8 mouse cellular contexts compared by ENCODE assay signal in the genomic region with DNA sequence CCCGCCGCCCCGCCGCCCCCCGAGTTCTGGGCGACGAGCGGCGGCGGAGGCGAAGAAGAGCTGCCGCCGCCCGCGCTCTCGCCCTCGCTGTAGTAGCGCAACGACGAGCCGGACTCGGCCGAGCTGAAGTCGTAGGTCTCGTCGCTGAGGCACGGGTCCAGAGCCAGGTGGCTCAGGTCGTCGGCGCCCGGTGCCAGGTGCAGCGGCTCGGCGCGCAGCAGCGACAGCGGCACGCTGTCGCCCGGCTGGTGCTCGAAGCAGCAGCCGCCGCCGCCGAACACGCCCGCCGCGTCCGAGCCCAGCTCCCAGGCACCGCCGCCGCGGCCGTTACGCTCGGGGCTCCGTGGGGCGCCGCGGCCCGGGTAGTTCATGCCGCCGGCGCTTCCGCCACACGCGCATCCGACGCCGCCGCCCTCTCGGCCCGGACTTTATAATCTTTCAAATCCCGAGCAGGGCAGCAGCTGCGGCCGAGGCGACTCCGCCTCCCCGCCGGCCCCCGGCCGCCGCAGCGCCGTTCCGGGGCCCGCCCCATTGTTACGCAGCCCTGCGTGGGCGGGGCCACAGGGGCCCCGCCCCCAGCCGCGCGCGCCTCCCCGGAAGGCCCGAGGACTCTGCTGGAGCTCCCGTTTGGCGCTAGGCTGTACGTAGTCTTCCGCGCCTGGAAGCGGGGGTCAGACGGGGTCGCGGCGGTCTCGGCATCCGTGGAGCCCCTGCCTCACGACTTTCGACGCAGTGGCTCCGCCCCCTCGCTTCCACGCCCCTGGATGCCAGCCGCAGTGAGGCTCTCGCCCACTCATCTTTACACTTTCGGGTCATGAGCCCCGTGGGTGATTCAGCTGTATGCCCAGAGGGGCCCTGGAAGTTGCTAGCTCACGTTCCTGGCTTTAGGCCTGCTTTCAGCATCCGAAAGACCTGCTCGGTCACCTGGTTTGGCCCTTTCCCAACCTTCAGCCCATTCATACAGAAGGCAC. TPM values are rescaled to one million over a fixed set of nuclear protein-coding genes. Genes with fewer than 3 reads are reported as not detected.
A peak's percentile ranks its signal among the peaks of the same experiment; 100 is the strongest.
DNase-seq lines count a peak whose midpoint lies in the region; ATAC-seq and TF ChIP-seq lines count a peak whose summit lies in the region.

A gene (minus strand): TSS at position 503 of the 971 bp plus-strand sequence.

- H3K4me1 ChIP-seq in heart, embryonic 11.5 days (ENCODE audit: control insufficient read depth, insufficient read depth, low read length), result peaks cover 16% of the 10 kb centered on the region
- peaks cover 16% of the 10 kb centered on the region for H3K4me1 ChIP-seq in kidney, embryonic 16.5 days (ENCODE audit: insufficient read depth, low read length)
- peaks cover 22% of the 10 kb centered on the region for H3K4me1 ChIP-seq in liver, adult 2 months (ENCODE audit: control insufficient read depth, insufficient read depth, low read length)

- H3ac ChIP-seq in myocyte (ENCODE audit: control insufficient read depth, insufficient read length), result peak within 1 kb of the TSS; percentile 80

- H3K27ac ChIP-seq in heart, embryonic 11.5 days (ENCODE audit: low read depth, low read length), result peak within 1 kb of the TSS; percentile 95
- peak within 1 kb of the TSS; percentile 93 for H3K27ac ChIP-seq in kidney, embryonic 16.5 days (ENCODE audit: low read length)
- H3K27ac ChIP-seq in liver, adult 2 months (replicated peaks; ENCODE audit: insufficient read depth, low read depth, low read length), result peak within 1 kb of the TSS; percentile 91

- H3K79me2 ChIP-seq in liver, adult 2 months (ENCODE audit: control insufficient read depth, insufficient read depth, low read length), result peaks cover 18% of the 10 kb centered on the region
- H3K79me2 ChIP-seq in myocyte (ENCODE audit: control insufficient read depth, insufficient read depth), result peaks cover 10% of the 10 kb centered on the region

- H3K4me3 ChIP-seq in heart, embryonic 11.5 days (ENCODE audit: low read depth, low read length), result peak within 1 kb of the TSS; percentile 81
- peak within 1 kb of the TSS; percentile 85 for H3K4me3 ChIP-seq in kidney, embryonic 16.5 days (ENCODE audit: low read length)
- peak within 1 kb of the TSS; percentile 97 for H3K4me3 ChIP-seq in liver, adult 2 months (ENCODE audit: insufficient read depth, low read depth, low read length)
- peak within 1 kb of the TSS; percentile 45 for H3K4me3 ChIP-seq in myocyte

- no peaks in the 10 kb centered on the region for H3K27me3 ChIP-seq in heart, embryonic 11.5 days (ENCODE audit: control insufficient read depth, insufficient read depth, low read length)
- no peaks in the 10 kb centered on the region for H3K27me3 ChIP-seq in kidney, embryonic 16.5 days (ENCODE audit: insufficient read depth, low read length)
- H3K27me3 ChIP-seq in liver, adult 2 months (ENCODE audit: control insufficient read depth, insufficient read depth, low read length), result no peaks in the 10 kb centered on the region
- H3K27me3 ChIP-seq in myocyte (ENCODE audit: control insufficient read depth, insufficient read depth, insufficient read length), result no peaks in the 10 kb centered on the region
- no peaks in the 10 kb centered on the region for H3K27me3 ChIP-seq in splenic B cell, adult 2 months (ENCODE audit: control insufficient read depth, insufficient read depth, low read length, poor library complexity, severe bottlenecking)

- peak; percentile 85 to 88 for DNase-seq in B cell, adult 2 months
- peak; percentile 94 for DNase-seq in brain, adult 2 months (ENCODE audit: low read depth, low spot score)
- DNase-seq in liver, adult 2 months (ENCODE audit: extremely low read depth, low read depth, low spot score), result peak; percentile 60
- peak; percentile 92 for DNase-seq in splenic B cell, adult 2 months (ENCODE audit: low read depth, low spot score)

- TF ChIP-seq POLR2A in liver, adult 2 months (IDR thresholded peaks at IDR 0.05; ENCODE audit: extremely low read depth, insufficient read depth, low read length), result peak; percentile 77
- peak; percentile 91 for TF ChIP-seq POLR2A in myocyte (IDR thresholded peaks at IDR 0.05; ENCODE audit: insufficient read length, low read depth)

- H3K36me3 ChIP-seq in heart, embryonic 11.5 days (ENCODE audit: control insufficient read depth, insufficient read depth, low read length), result no peaks in the 10 kb centered on the region
- H3K36me3 ChIP-seq in kidney, embryonic 16.5 days (ENCODE audit: insufficient read depth, low read length), result no peaks in the 10 kb centered on the region
- H3K36me3 ChIP-seq in liver, adult 2 months (ENCODE audit: control insufficient read depth, insufficient read depth, low read length), result no peaks in the 10 kb centered on the region
- H3K36me3 ChIP-seq in myocyte (ENCODE audit: control insufficient read depth, insufficient read depth), result no peaks in the 10 kb centered on the region
- no peaks in the 10 kb centered on the region for H3K36me3 ChIP-seq in splenic B cell, adult 2 months (ENCODE audit: control insufficient read depth, insufficient read depth, low read length, poor library complexity, severe bottlenecking)

- peak within 1 kb of the TSS; percentile 87 for H3K4me2 ChIP-seq in heart, embryonic 11.5 days
- H3K4me2 ChIP-seq in kidney, embryonic 16.5 days (replicated peaks; ENCODE audit: low read depth, low read length), result peak within 1 kb of the TSS; percentile 81
- peak within 1 kb of the TSS; percentile 94 for H3K4me2 ChIP-seq in myocyte (ENCODE audit: low read depth)

- no peak for TF ChIP-seq CTCF in liver, adult 2 months (IDR thresholded peaks at IDR 0.05; ENCODE audit: low read depth, low read length)

- ATAC-seq in erythroblast, adult 5-6 weeks (replicated peaks; ENCODE audit: low FRiP score, poor library complexity, severe bottlenecking), result peak; percentile 73
- ATAC-seq in heart, embryonic 11.5 days (replicated peaks; ENCODE audit: insufficient number of reproducible peaks, low FRiP score, low TSS enrichment), result peak; percentile 93
- peak; percentile 97 for ATAC-seq in kidney, embryonic 16.5 days (ENCODE audit: low FRiP score, low TSS enrichment)

- peak within 1 kb of the TSS; percentile 91 for H3K9ac ChIP-seq in heart, embryonic 11.5 days (ENCODE audit: low read depth, low read length)
- peak within 1 kb of the TSS; percentile 90 for H3K9ac ChIP-seq in kidney, embryonic 16.5 days (replicated peaks; ENCODE audit: low read length)
- H3K9ac ChIP-seq in liver, adult 2 months (ENCODE audit: low read depth, low read length), result peak within 1 kb of the TSS; percentile 97

- no peaks in the 10 kb centered on the region for H3K9me3 ChIP-seq in heart, embryonic 11.5 days (replicated peaks; ENCODE audit: control insufficient read depth, low read length)
- no peaks in the 10 kb centered on the region for H3K9me3 ChIP-seq in kidney, embryonic 16.5 days (ENCODE audit: low read length)

- WGBS in heart, embryonic 11.5 days (ENCODE audit: insufficient replicate concordance), result under 1% methylated on average over 111 of the region's 123 CpGs
- WGBS in kidney, embryonic 16.5 days, result under 1% methylated on average over 101 of the region's 123 CpGs
- WGBS in liver, adult 2 months, result under 1% methylated on average over 105 of the region's 123 CpGs

TF ChIP-seq in myocyte, 11 proteins besides CTCF, POLR2A, EP300 and RAD21:
- TF ChIP-seq MYOD1 (IDR thresholded peaks at IDR 0.05; ENCODE audit: control insufficient read depth in 1 of 3, insufficient read length in 2 of 3, low read depth in 2 of 3), result peak in 2 of 3 experiments; percentile 37 to 47
- TF ChIP-seq REST (IDR thresholded peaks at IDR 0.05; ENCODE audit: insufficient read depth, insufficient read length), result no peak
- TF ChIP-seq MYOG (IDR thresholded peaks at IDR 0.05; ENCODE audit: control insufficient read depth in 1 of 3, insufficient read depth in 1 of 3, insufficient read length in 2 of 3, low read depth in 2 of 3), result peak in 2 of 3 experiments; percentile 1 to 62
- TF ChIP-seq POLR2AphosphoS2 (IDR thresholded peaks at IDR 0.05; ENCODE audit: insufficient read length, low read depth), result peak; percentile 85
- TF ChIP-seq CEBPB (IDR thresholded peaks at IDR 0.05; ENCODE audit: insufficient read depth, poor library complexity, severe bottlenecking), result no peak
- no peak for TF ChIP-seq TCF12 (IDR thresholded peaks at IDR 0.05; ENCODE audit: insufficient read depth, poor library complexity, severe bottlenecking)

RNA-seq across cellular contexts. Expression of the gene that starts here (rescaled TPM):
- 42.1 and 42.8 TPM in 2 replicates for total RNA-seq in erythroblast, adult 5-6 weeks (2015; ENCODE audit: low replicate concordance)
- total RNA-seq in erythroblast, adult 5-6 weeks (2017; ENCODE audit: low replicate concordance), result 89.2 and 151 TPM in 2 replicates
- 12.6 and 13.9 TPM in 2 replicates for polyA plus RNA-seq in heart, embryonic 11.5 days (2014; fragmentation: Nextera tagmentation; extraction: Ambion mirVana)
- polyA plus RNA-seq in kidney, embryonic 16.5 days (2015; fragmentation: Nextera tagmentation; extraction: Ambion mirVana), result 4.7 and 7.3 TPM in 2 replicates
- 10.7 and 12.9 TPM in 2 replicates for total RNA-seq in liver, adult 2 months (2014; rRNA removed)
- polyA plus RNA-seq in liver, adult 2 months (2012; rRNA removed), result 6.7 and 10.1 TPM in 2 replicates
- 5.5 TPM for polyA plus RNA-seq in myocyte (2012; fragmentation: generic; extraction: Trizol)

Comparison
In these comparisons a context has a peak if more than half of its experiments do, and no peak if none do; other contexts are left out.
1. Peak in every context shown above with its lines: DNase-seq, ATAC-seq, H3K4me3 ChIP-seq and H3K27ac ChIP-seq.
2. H3K4me3 ChIP-seq: peak in every context shown above with its lines; median percentile 97 in liver, adult 2 months; 85 in kidney, embryonic 16.5 days; 81 in heart, embryonic 11.5 days; 45 in myocyte.